Mouse (Mus musculus): Measurements from ENCODE around the gene Zfp423. TPM values are rescaled to one million over a fixed set of nuclear protein-coding genes. Genes with fewer than 3 reads are reported as not detected.

The Zfp423 gene
- polyA plus RNA-seq, 1 experiment: 38.1 TPM

DNA sequence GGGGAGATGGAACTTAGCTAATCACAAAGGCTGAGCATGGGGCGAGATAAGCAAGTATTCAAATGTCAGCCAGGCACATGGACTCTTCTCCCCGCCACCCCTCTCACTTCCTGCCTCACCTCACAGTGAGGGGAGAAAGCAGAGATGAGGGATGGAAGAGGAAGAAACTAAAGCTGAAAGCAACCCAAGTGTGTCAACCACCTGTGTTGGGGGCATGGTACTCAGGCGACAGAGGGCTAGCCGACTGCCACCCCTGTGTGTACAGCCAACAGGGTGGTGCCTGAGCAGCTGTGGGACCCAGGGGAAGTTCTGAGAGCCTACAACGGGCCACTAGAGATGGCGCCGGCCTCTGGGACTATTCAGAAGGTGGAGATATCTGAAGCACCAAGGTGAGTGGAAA lies 327.6 kb downstream of the Zfp423 start:
- WGBS: 90% methylated on average over 7 of the region's 7 CpGs
- Histone ChIP-seq H3K4me3 (replicated peaks; ENCODE audit: insufficient read depth, low read depth, low read length) (no peak overlapping the region), H3K4me1 (ENCODE audit: control insufficient read depth, insufficient read depth, low read length) (no peaks in the 10 kb centered on the region), H3K27me3 (ENCODE audit: control insufficient read depth, insufficient read depth, low read length) (no peaks in the 10 kb centered on the region), H3K27ac (ENCODE audit: insufficient read depth, low read length) (no peak overlapping the region)
- no peak for TF ChIP-seq POLR2A (IDR thresholded peaks at IDR 0.05; ENCODE audit: borderline replicate concordance, insufficient read depth, low read length)
- TF ChIP-seq CTCF (IDR thresholded peaks at IDR 0.05; ENCODE audit: borderline replicate concordance, insufficient read depth, low read depth, low read length): no peak
- no peak for DNase-seq

DNA sequence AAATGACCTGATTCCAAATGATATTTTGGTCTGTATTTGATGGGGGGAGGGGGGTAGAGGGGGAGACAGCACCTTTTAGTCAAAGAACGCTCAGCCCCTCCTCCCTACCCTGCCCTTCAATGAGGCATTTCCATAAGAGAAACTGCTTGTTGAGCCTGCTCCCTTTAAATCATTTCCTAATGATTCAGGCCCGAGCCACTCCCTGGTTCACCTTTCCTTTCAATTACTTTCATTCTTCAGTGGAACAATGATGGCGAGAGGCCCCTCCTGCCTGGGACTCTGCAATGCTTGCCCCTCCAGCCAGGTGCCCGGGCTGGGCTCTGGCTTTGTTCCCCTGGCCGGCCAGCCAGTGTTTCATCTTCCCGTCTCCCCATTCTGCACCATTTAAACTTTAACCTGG lies 329.7 kb downstream of the Zfp423 start:
- no peak for TF ChIP-seq CTCF (IDR thresholded peaks at IDR 0.05; ENCODE audit: borderline replicate concordance, insufficient read depth, low read depth, low read length)
- no peak for TF ChIP-seq POLR2A (IDR thresholded peaks at IDR 0.05; ENCODE audit: borderline replicate concordance, insufficient read depth, low read length)
- Histone ChIP-seq H3K27me3 (ENCODE audit: control insufficient read depth, insufficient read depth, low read length) (no peaks in the 10 kb centered on the region), H3K4me3 (replicated peaks; ENCODE audit: insufficient read depth, low read depth, low read length) (no peak overlapping the region), H3K27ac (ENCODE audit: insufficient read depth, low read length) (no peak overlapping the region), H3K4me1 (ENCODE audit: control insufficient read depth, insufficient read depth, low read length) (no peaks in the 10 kb centered on the region)
- 83% methylated on average over 6 of the region's 6 CpGs for WGBS
- DNase-seq: no peak

GRCm38 (mm10) chr8:87621181-87621580 lies 338.2 kb downstream of the Zfp423 start:
- DNase-seq: no peak
- Histone ChIP-seq H3K4me3 (replicated peaks; ENCODE audit: insufficient read depth, low read depth, low read length) (no peak overlapping the region), H3K4me1 (ENCODE audit: control insufficient read depth, insufficient read depth, low read length) (peaks cover 34% of the 10 kb centered on the region), H3K27ac (ENCODE audit: insufficient read depth, low read length) (no peak overlapping the region), H3K27me3 (ENCODE audit: control insufficient read depth, insufficient read depth, low read length) (no peaks in the 10 kb centered on the region)
- WGBS: 69% methylated on average over 12 of the region's 12 CpGs
- no peak for TF ChIP-seq POLR2A (IDR thresholded peaks at IDR 0.05; ENCODE audit: borderline replicate concordance, insufficient read depth, low read length)

GRCm38 (mm10) chr8:87620225-87620624 lies 339.2 kb downstream of the Zfp423 start:
- H3K27me3 ChIP-seq (ENCODE audit: control insufficient read depth, insufficient read depth, low read length): no peaks in the 10 kb centered on the region
- H3K4me3 ChIP-seq (replicated peaks; ENCODE audit: insufficient read depth, low read depth, low read length): no peak overlapping the region
- H3K27ac ChIP-seq (ENCODE audit: insufficient read depth, low read length): no peak overlapping the region
- DNase-seq: peak; percentile 65 to 80
- peaks cover 34% of the 10 kb centered on the region for H3K4me1 ChIP-seq (ENCODE audit: control insufficient read depth, insufficient read depth, low read length)
- no peak for TF ChIP-seq CTCF (IDR thresholded peaks at IDR 0.05; ENCODE audit: borderline replicate concordance, insufficient read depth, low read depth, low read length)
- no peak for TF ChIP-seq POLR2A (IDR thresholded peaks at IDR 0.05; ENCODE audit: borderline replicate concordance, insufficient read depth, low read length)
- WGBS: 20% methylated on average over 6 of the region's 6 CpGs

DNA sequence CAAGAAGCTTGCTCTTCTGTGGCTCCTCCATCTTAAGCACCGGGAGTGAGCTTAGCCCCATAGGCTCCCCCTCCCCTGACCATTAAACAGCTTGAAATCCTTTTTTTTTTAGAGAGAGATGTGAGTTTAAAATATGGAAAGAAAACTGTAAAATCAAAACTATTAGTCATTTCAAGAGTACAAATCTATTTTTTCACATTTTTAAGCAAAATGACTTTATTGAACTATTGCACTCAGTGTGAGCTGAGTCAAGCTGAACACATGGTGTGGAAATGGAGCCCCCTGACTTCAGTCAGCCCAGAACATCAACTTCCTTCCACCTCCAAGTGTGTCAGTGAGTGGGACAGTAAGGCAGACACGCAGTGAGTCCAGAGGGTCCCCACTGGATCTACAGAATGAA lies 339.9 kb downstream of the Zfp423 start:
- H3K27ac ChIP-seq (ENCODE audit: insufficient read depth, low read length): peak overlapping the region; percentile 54; the same call in 1 of the 2 replicates
- peaks cover 34% of the 10 kb centered on the region for H3K4me1 ChIP-seq (ENCODE audit: control insufficient read depth, insufficient read depth, low read length)
- WGBS: 46% methylated on average over 2 of the region's 2 CpGs

DNA sequence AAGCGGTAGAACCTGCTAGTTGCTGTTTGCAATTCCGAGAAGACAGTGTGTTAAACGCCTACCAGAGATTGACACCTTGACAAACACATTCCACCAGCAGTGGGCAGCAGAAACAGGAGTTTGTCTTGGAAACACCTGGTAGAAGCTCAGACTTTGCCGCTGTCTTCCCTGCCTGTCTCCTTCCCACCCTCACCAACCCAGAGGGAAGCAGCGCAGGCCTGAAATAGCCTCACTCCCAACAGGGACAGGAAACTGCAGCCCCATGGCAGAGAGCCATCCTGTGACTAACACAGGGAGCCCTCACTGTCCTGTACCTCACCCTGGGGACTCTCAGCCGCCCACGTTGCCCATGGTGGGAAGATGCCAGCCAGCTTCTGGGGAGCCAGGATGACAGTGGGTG lies 340.3 kb downstream of the Zfp423 start:
- Histone ChIP-seq H3K4me3 (replicated peaks; ENCODE audit: insufficient read depth, low read depth, low read length) (no peak overlapping the region), H3K27ac (ENCODE audit: insufficient read depth, low read length) (peak overlapping the region; percentile 54; the same call in 1 of the 2 replicates), H3K27me3 (ENCODE audit: control insufficient read depth, insufficient read depth, low read length) (no peaks in the 10 kb centered on the region), H3K4me1 (ENCODE audit: control insufficient read depth, insufficient read depth, low read length) (peaks cover 34% of the 10 kb centered on the region)
- 27% methylated on average over 7 of the region's 7 CpGs for WGBS
- peak; percentile 71 to 83 for DNase-seq
- peak; percentile 33; the same call in 1 of the 2 replicates for TF ChIP-seq CTCF (IDR thresholded peaks at IDR 0.05; ENCODE audit: borderline replicate concordance, insufficient read depth, low read depth, low read length)
- no peak for TF ChIP-seq POLR2A (IDR thresholded peaks at IDR 0.05; ENCODE audit: borderline replicate concordance, insufficient read depth, low read length)

More for the DNA sequence above, 339.9 kb downstream of the Zfp423 start:
- Histone ChIP-seq H3K4me3 (replicated peaks; ENCODE audit: insufficient read depth, low read depth, low read length) (no peak overlapping the region), H3K27me3 (ENCODE audit: control insufficient read depth, insufficient read depth, low read length) (no peaks in the 10 kb centered on the region)
- TF ChIP-seq CTCF (IDR thresholded peaks at IDR 0.05; ENCODE audit: borderline replicate concordance, insufficient read depth, low read depth, low read length) (no peak), POLR2A (IDR thresholded peaks at IDR 0.05; ENCODE audit: borderline replicate concordance, insufficient read depth, low read length) (no peak)
- no peak for DNase-seq

GRCm38 (mm10) chr8:87613701-87614100 lies 345.7 kb downstream of the Zfp423 start:
- Histone ChIP-seq H3K4me3 (replicated peaks; ENCODE audit: insufficient read depth, low read depth, low read length) (no peak overlapping the region), H3K27ac (ENCODE audit: insufficient read depth, low read length) (no peak overlapping the region), H3K4me1 (ENCODE audit: control insufficient read depth, insufficient read depth, low read length) (peaks cover 13% of the 10 kb centered on the region), H3K27me3 (ENCODE audit: control insufficient read depth, insufficient read depth, low read length) (no peaks in the 10 kb centered on the region)
- 95% methylated on average over 1 of the region's 1 CpGs for WGBS
- TF ChIP-seq CTCF (IDR thresholded peaks at IDR 0.05; ENCODE audit: borderline replicate concordance, insufficient read depth, low read depth, low read length) (peak; percentile 19; the same call in 1 of the 2 replicates), POLR2A (IDR thresholded peaks at IDR 0.05; ENCODE audit: borderline replicate concordance, insufficient read depth, low read length) (no peak)
- DNase-seq: no peak

Other genes starting within 250 kb of the Zfp423 start
- 47.3 and 48.3 TPM in 2 replicates for gene Cnep1r1, start 159.2 kb upstream of the Zfp423 start, polyA plus RNA-seq (2012; rRNA removed)
- 40.0 and 45.2 TPM in 2 replicates for gene Heatr3, start 178.3 kb upstream of the Zfp423 start, polyA plus RNA-seq (2012; rRNA removed)
- gene Tent4b, start 239.6 kb upstream of the Zfp423 start, polyA plus RNA-seq (2012; rRNA removed): 27.8 and 29.6 TPM in 2 replicates

Data from cerebellum, adult 2 months (tissue).